Mouse (Mus musculus) neural tube, postnatal 0 days (tissue): ENCODE data around the gene Lypd6. TPM values are rescaled to one million over a fixed set of nuclear protein-coding genes. Genes with fewer than 3 reads are reported as not detected.

ENCODE experiments used
- polyA plus RNA-seq: library from polyadenylated mRNA; unstranded; fragments of >200 nt; fragmentation: Nextera tagmentation; extraction: Ambion mirVana; gene quantifications from 2 replicates; pipeline ENCODE4 v1.2.1, GENCODE M21; 2015

Gene Lypd6
- 27.5 and 28.5 TPM in 2 replicates for polyA plus RNA-seq

GRCm38 (mm10) chr2:50066246-50066967, at the start of gene Lypd6:
Gene Lypd6, plus strand, starts transcription at chr2:50066429.

Other genes with a start within 250 kb of the Lypd6 start
- 125 and 127 TPM in 2 replicates for gene Mmadhc, start 230.4 kb downstream of the Lypd6 start, polyA plus RNA-seq